Mouse (Mus musculus): ENCODE data around the gene Cntn2. TPM values are rescaled to one million over a fixed set of nuclear protein-coding genes. Genes with fewer than 3 reads are reported as not detected.
A peak's percentile ranks its signal among the peaks of the same experiment; 100 is the strongest.

Gene Cntn2
- total RNA-seq, 2 experiments from 2014 or later: not detected

- 0 out of 2 replicates have a peak, but pooled peaks have one; percentile 13 for ATAC-seq (replicated peaks; ENCODE audit: low FRiP score, low TSS enrichment, poor library complexity, severe bottlenecking)
These were observed 73.5 kb downstream of the Cntn2 start for GRCm38 (mm10) chr1:132469519-132469918.

GRCm38 (mm10) chr1:132468926-132469325, 74.1 kb downstream of the Cntn2 start:
- ATAC-seq (replicated peaks; ENCODE audit: low FRiP score, low TSS enrichment, poor library complexity, severe bottlenecking): no peak

GRCm38 (mm10) chr1:132464651-132465050, 78.4 kb downstream of the Cntn2 start:
- ATAC-seq (replicated peaks; ENCODE audit: low FRiP score, low TSS enrichment, poor library complexity, severe bottlenecking): no peak

Other genes starting within 250 kb of the Cntn2 start
- gene Klhdc8a, start 244.6 kb downstream of the Cntn2 start, total RNA-seq (2014; fragmentation: Nextera tagmentation): not detected in 2 replicates
- not detected in 2 replicates for gene Klhdc8a, start 244.6 kb downstream of the Cntn2 start, total RNA-seq (2017)
- 3.7 and 4.9 TPM in 2 replicates for gene Nuak2, start 227.1 kb downstream of the Cntn2 start, total RNA-seq (2014; fragmentation: Nextera tagmentation)
- 0.70 and 4.4 TPM in 2 replicates for gene Nuak2, start 227.1 kb downstream of the Cntn2 start, total RNA-seq (2017)
- gene Tmcc2, start 152.0 kb downstream of the Cntn2 start, total RNA-seq (2014; fragmentation: Nextera tagmentation): 7.3 and 12.5 TPM in 2 replicates
- 3.2 and 4.8 TPM in 2 replicates for gene Tmcc2, start 152.0 kb downstream of the Cntn2 start, total RNA-seq (2017)
- 3.8 and 12.1 TPM in 2 replicates for gene Dstyk, start 125.7 kb downstream of the Cntn2 start, total RNA-seq (2014; fragmentation: Nextera tagmentation)
- gene Dstyk, start 125.7 kb downstream of the Cntn2 start, total RNA-seq (2017): 5.1 and 13.9 TPM in 2 replicates
- gene Rbbp5, start 65.9 kb downstream of the Cntn2 start, total RNA-seq (2014; fragmentation: Nextera tagmentation): 48.7 and 52.0 TPM in 2 replicates
- gene Rbbp5, start 65.9 kb downstream of the Cntn2 start, total RNA-seq (2017): 81.3 and 83.9 TPM in 2 replicates
- 8.0 and 11.4 TPM in 2 replicates for gene Tmem81, start 37.0 kb downstream of the Cntn2 start, total RNA-seq (2014; fragmentation: Nextera tagmentation)
- gene Tmem81, start 37.0 kb downstream of the Cntn2 start, total RNA-seq (2017): 2.3 and 7.4 TPM in 2 replicates
- gene Nfasc, start 198.5 kb upstream of the Cntn2 start, total RNA-seq (2014; fragmentation: Nextera tagmentation): 0.02 TPM in 1 of 2 replicates, not detected in the other
- gene Nfasc, start 198.5 kb upstream of the Cntn2 start, total RNA-seq (2017): not detected in 2 replicates

Data from megakaryocyte-erythroid progenitor cell, adult 5-6 weeks (primary cell).